In the genomic region with DNA sequence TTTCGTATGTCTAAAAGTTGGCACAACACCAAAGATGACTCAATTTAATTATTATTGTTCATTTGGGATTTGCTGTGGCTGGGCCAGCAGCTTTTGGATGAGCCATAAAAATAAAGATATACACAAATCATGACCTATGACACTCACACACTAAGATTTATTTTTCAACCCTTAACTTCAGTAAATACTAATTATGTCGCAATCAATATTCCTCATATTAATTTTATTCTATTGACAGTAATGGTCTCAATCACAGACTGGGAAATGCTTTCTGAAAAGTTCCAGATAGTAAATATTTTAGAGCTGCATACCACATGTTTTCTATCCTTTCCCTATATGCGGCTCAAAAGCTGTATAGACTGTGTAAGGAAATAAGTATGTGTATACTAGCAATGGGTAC, we compare ENCODE assay signal across 29 mouse cellular contexts.
DNase-seq lines count a peak whose midpoint lies in the region; ATAC-seq and TF ChIP-seq lines count a peak whose summit lies in the region.
"Had no signal": no experiment of that assay in that cellular context is flagged by ENCODE, and none has a peak within 500 bp of the region (broad histone marks: within the 10 kb centered on the region; RNA-seq: fewer than 3 reads in every experiment).

No protein-coding gene starts in this region.

- in situ Hi-C loops in CH12.LX (cut with MboI; ENCODE audit: low pct_ligation_motif_present, low pct_unique_long_range_greater_than_20kb, low sequenced_read_pairs), result no loop called here

- H3K4me3 ChIP-seq in embryonic facial prominence, embryonic 14.5 days (ENCODE audit: low read depth, low read length), result no peak overlapping the region
- H3K4me3 ChIP-seq in embryonic facial prominence, embryonic 10.5 days, result no peak overlapping the region
- H3K4me3 ChIP-seq in lung, embryonic 14.5 days (ENCODE audit: low read depth, low read length), result no peak overlapping the region
- no peak overlapping the region for H3K4me3 ChIP-seq in CH12.LX (replicated peaks in 1 of 3; ENCODE audit: low read depth in 2 of 3, low read length in 2 of 3, poor library complexity in 1 of 3)
- H3K4me3 ChIP-seq: embryonic facial prominence, embryonic 15.5 days; gastrocnemius, adult 2 months; heart, embryonic 12.5 days; heart, embryonic 15.5 days; hindbrain, embryonic 10.5 days; hindbrain, embryonic 13.5 days had no signal

- TF ChIP-seq RAD21 in CH12.LX (IDR thresholded peaks at IDR 0.05; ENCODE audit: low read depth, low read length), result no peak

- no peak for TF ChIP-seq EP300 in CH12.LX (IDR thresholded peaks at IDR 0.05; ENCODE audit: low read length)

- TF ChIP-seq POLR2A in CH12.LX (IDR thresholded peaks at IDR 0.05; ENCODE audit: low read depth, low read length), result no peak

- ATAC-seq in embryonic facial prominence, embryonic 14.5 days (ENCODE audit: low read depth), result no peak
- no peak for ATAC-seq in lung, embryonic 14.5 days (ENCODE audit: insufficient read depth)
- ATAC-seq: activated CD4-positive, CD25-positive, alpha-beta regulatory T cell, adult 4 months; CD4-positive, CD25-positive, alpha-beta regulatory T cell, adult 4 months; forebrain, embryonic 14.5 days; forebrain, postnatal 0 days; hindbrain, embryonic 16.5 days had no signal

- DNase-seq in embryonic facial prominence, embryonic 14.5 days (ENCODE audit: low spot score), result peak; percentile 10
- DNase-seq in embryonic facial prominence, embryonic 10.5 days (ENCODE audit: low spot score), result no peak
- DNase-seq in lung, embryonic 14.5 days, result peak; percentile 51
- no peak for DNase-seq in lung, postnatal 36 days
- DNase-seq in CH12.LX (ENCODE audit: extremely low read depth), result no peak
- no peak for DNase-seq in layer of hippocampus, adult 11-12 months (ENCODE audit: low spot score)
- DNase-seq: adrenal gland, adult 8-10 months; adrenal gland, postnatal 25 days; B cell, adult 2 months; cerebellum, adult 11-12 months; cerebellum, adult 8-10 months; cerebellum, postnatal 10 days; cerebellum, postnatal 36 days; embryo, embryonic 11 days; forebrain, postnatal 0 days; gastrocnemius, adult 2 months; gastrocnemius, postnatal 14 days; heart, adult 11 months; heart, postnatal 10 days; heart, postnatal 36 days had no signal

- H3K9ac ChIP-seq in embryonic facial prominence, embryonic 14.5 days (ENCODE audit: low read depth, low read length), result no peak overlapping the region
- H3K9ac ChIP-seq in lung, embryonic 14.5 days, result no peak overlapping the region
- H3K9ac ChIP-seq in CH12.LX (ENCODE audit: insufficient read depth, low read depth), result no peak overlapping the region
- H3K9ac ChIP-seq: embryonic facial prominence, embryonic 15.5 days; forebrain, postnatal 0 days; heart, embryonic 12.5 days; heart, embryonic 15.5 days; hindbrain, embryonic 13.5 days had no signal

- no peaks in the 10 kb centered on the region for H3K79me2 ChIP-seq in CH12.LX (replicated peaks; ENCODE audit: control insufficient read depth, extremely low read depth, insufficient read depth, poor library complexity, severe bottlenecking)

- peaks cover 7% of the 10 kb centered on the region; the same call in 1 of the 2 replicates for H3K9me3 ChIP-seq in embryonic facial prominence, embryonic 14.5 days (ENCODE audit: control insufficient read depth, low read length)
- no peaks in the 10 kb centered on the region; the same call in 1 of the 2 replicates for H3K9me3 ChIP-seq in embryonic facial prominence, embryonic 10.5 days
- H3K9me3 ChIP-seq in lung, embryonic 14.5 days (ENCODE audit: low read depth, low read length), result no peaks in the 10 kb centered on the region
- H3K9me3 ChIP-seq in CH12.LX (replicated peaks; ENCODE audit: low read length), result no peaks in the 10 kb centered on the region
- H3K9me3 ChIP-seq: embryonic facial prominence, embryonic 15.5 days; heart, embryonic 12.5 days; hindbrain, embryonic 10.5 days; hindbrain, embryonic 13.5 days had no signal

- H3K36me3 ChIP-seq in embryonic facial prominence, embryonic 14.5 days (ENCODE audit: control insufficient read depth, insufficient read depth, low read length), result no peaks in the 10 kb centered on the region
- H3K36me3 ChIP-seq in embryonic facial prominence, embryonic 10.5 days (replicated peaks), result no peaks in the 10 kb centered on the region
- H3K36me3 ChIP-seq in lung, embryonic 14.5 days (ENCODE audit: insufficient read depth), result no peaks in the 10 kb centered on the region
- H3K36me3 ChIP-seq in CH12.LX (replicated peaks in 1 of 2; ENCODE audit: control insufficient read depth in 1 of 2, insufficient read depth in 1 of 2, low read length in 1 of 2), result no peaks in the 10 kb centered on the region
- H3K36me3 ChIP-seq: embryonic facial prominence, embryonic 15.5 days; heart, embryonic 12.5 days; heart, embryonic 15.5 days; hindbrain, embryonic 10.5 days; hindbrain, embryonic 13.5 days had no signal

- no peaks in the 10 kb centered on the region for H3K27me3 ChIP-seq in embryonic facial prominence, embryonic 14.5 days (replicated peaks; ENCODE audit: control insufficient read depth, insufficient read depth, low read length)
- no peaks in the 10 kb centered on the region for H3K27me3 ChIP-seq in embryonic facial prominence, embryonic 10.5 days (replicated peaks; ENCODE audit: low read depth, poor library complexity, severe bottlenecking)
- peaks cover 2% of the 10 kb centered on the region; the same call in 1 of the 2 replicates for H3K27me3 ChIP-seq in lung, embryonic 14.5 days (ENCODE audit: insufficient read depth, low read length)
- no peaks in the 10 kb centered on the region for H3K27me3 ChIP-seq in CH12.LX (replicated peaks)
- H3K27me3 ChIP-seq: hindbrain, embryonic 13.5 days had no signal

- no peak overlapping the region for H3K27ac ChIP-seq in embryonic facial prominence, embryonic 14.5 days (replicated peaks; ENCODE audit: low read depth, low read length)
- no peak overlapping the region for H3K27ac ChIP-seq in embryonic facial prominence, embryonic 10.5 days (replicated peaks)
- H3K27ac ChIP-seq in lung, embryonic 14.5 days (ENCODE audit: low read depth), result no peak overlapping the region
- H3K27ac ChIP-seq in CH12.LX (ENCODE audit: insufficient read depth, low read depth), result no peak overlapping the region
- H3K27ac ChIP-seq: embryonic facial prominence, embryonic 15.5 days; gastrocnemius, adult 2 months; heart, embryonic 15.5 days; hindbrain, embryonic 10.5 days; hindbrain, embryonic 13.5 days had no signal

- 0 out of 2 replicates have a peak, but pooled peaks cover 9% of the 10 kb centered on the region for H3K4me1 ChIP-seq in embryonic facial prominence, embryonic 14.5 days (ENCODE audit: control insufficient read depth, insufficient read depth, low read length)
- peaks cover 6% of the 10 kb centered on the region; the same call in 1 of the 2 replicates for H3K4me1 ChIP-seq in embryonic facial prominence, embryonic 10.5 days
- 0 out of 2 replicates have a peak, but pooled peaks cover 3% of the 10 kb centered on the region for H3K4me1 ChIP-seq in lung, embryonic 14.5 days (ENCODE audit: insufficient read depth)
- H3K4me1 ChIP-seq in CH12.LX (ENCODE audit: control insufficient read depth in 1 of 2, insufficient read depth in 2 of 2), result peaks cover 0 to 12% of the 10 kb centered on the region in 2 experiments; a peak in 2 of 4 replicates
- H3K4me1 ChIP-seq: embryonic facial prominence, embryonic 15.5 days; hindbrain, embryonic 13.5 days had no signal

- dilution Hi-C loops in CH12.LX (cut with MboI; ENCODE audit: extremely low pct_ligation_motif_present, extremely low pct_unique_long_range_greater_than_20kb, low sequenced_read_pairs), result no loop called here

- TF ChIP-seq CTCF in lung, embryonic 14.5 days (IDR thresholded peaks at IDR 0.05; ENCODE audit: low read depth), result no peak
- no peak for TF ChIP-seq CTCF in CH12.LX (conservative IDR thresholded peaks at IDR 0.05 in 1 of 2, IDR thresholded peaks at IDR 0.05 in 1 of 2; ENCODE audit: low read depth in 2 of 2, low read length in 2 of 2)

- 76% methylated on average over 3 of the region's 3 CpGs for WGBS in embryonic facial prominence, embryonic 14.5 days
- WGBS in embryonic facial prominence, embryonic 10.5 days, result 90% methylated on average over 3 of the region's 3 CpGs
- 52% methylated on average over 3 of the region's 3 CpGs for WGBS in lung, embryonic 14.5 days

- no peak overlapping the region for H3K4me2 ChIP-seq in embryonic facial prominence, embryonic 14.5 days (ENCODE audit: low read depth, low read length)
- H3K4me2 ChIP-seq in lung, embryonic 14.5 days, result no peak overlapping the region
- H3K4me2 ChIP-seq in CH12.LX (ENCODE audit: insufficient read depth, low read depth, poor library complexity, severe bottlenecking), result 0 out of 2 replicates have a peak overlapping the region, but pooled peaks have one; percentile 26
- H3K4me2 ChIP-seq: embryonic facial prominence, embryonic 15.5 days; heart, embryonic 12.5 days; heart, embryonic 15.5 days; hindbrain, embryonic 13.5 days had no signal

TF ChIP-seq in CH12.LX, 34 proteins besides CTCF, POLR2A, EP300 and RAD21:
- no peak for TF ChIP-seq TCF12 (IDR thresholded peaks at IDR 0.05; ENCODE audit: low read depth, low read length)
- no peak for TF ChIP-seq HCFC1 (IDR thresholded peaks at IDR 0.05; ENCODE audit: low read depth, low read length)
- no peak for TF ChIP-seq MAX (IDR thresholded peaks at IDR 0.05; ENCODE audit: low read length)
- TF ChIP-seq RCOR1 (conservative IDR thresholded peaks at IDR 0.05; ENCODE audit: low read depth, low read length), result no peak
- no peak for TF ChIP-seq ZMIZ1 (IDR thresholded peaks at IDR 0.05; ENCODE audit: low read depth, low read length)
- no peak for TF ChIP-seq SIN3A (IDR thresholded peaks at IDR 0.05; ENCODE audit: low read length)
- TF ChIP-seq MXI1 (IDR thresholded peaks at IDR 0.05; ENCODE audit: low read depth, low read length), result no peak
- TF ChIP-seq ZC3H11A (IDR thresholded peaks at IDR 0.05; ENCODE audit: low read depth, low read length), result no peak
- no peak for TF ChIP-seq ZKSCAN1 (IDR thresholded peaks at IDR 0.05; ENCODE audit: borderline replicate concordance, low read depth, low read length)
- TF ChIP-seq CHD1 (IDR thresholded peaks at IDR 0.05; ENCODE audit: low read depth, low read length), result no peak
- no peak for TF ChIP-seq MEF2A (IDR thresholded peaks at IDR 0.05; ENCODE audit: borderline replicate concordance, low read depth, low read length)
- no peak for TF ChIP-seq UBTF (IDR thresholded peaks at IDR 0.05; ENCODE audit: low read depth, low read length)
- TF ChIP-seq MAFK (IDR thresholded peaks at IDR 0.05; ENCODE audit: insufficient replicate concordance, low read length), result no peak

Comparison
In these comparisons a context has a peak if more than half of its experiments do, and no peak if none do; other contexts are left out.
1. DNase-seq: peak in embryonic facial prominence, embryonic 14.5 days (single experiment) and lung, embryonic 14.5 days (single experiment); none in embryonic facial prominence, embryonic 10.5 days (single experiment), lung, postnatal 36 days (single experiment), CH12.LX (single experiment) and layer of hippocampus, adult 11-12 months (single experiment).